Mouse (Mus musculus) forebrain, postnatal 0 days (tissue): ENCODE results near the gene Slc16a5. TPM values are rescaled to one million over a fixed set of nuclear protein-coding genes. Genes with fewer than 3 reads are reported as not detected.

Experiments used
- ATAC-seq: fragments of 200-750 bp; cut with Nextera tagmentation; 2 replicates; pipeline ENCODE4 v1.8.0; 2017; ENCODE audit warnings: mild to moderate bottlenecking, moderate library complexity
- DNase-seq: peaks from one replicate; pipeline ENCODE4 v3.0.0-alpha.2; 2015
- H3K27ac ChIP-seq: fragments of 300-500 bp; sonication (generic); 2 replicates; pipeline ENCODE4 v1.5.1; 2014; ENCODE audit warnings: low read depth, mild to moderate bottlenecking, antibody characterized with exemption, low read length, moderate library complexity, mixed read lengths
- H3K27me3 ChIP-seq: fragments of 300-500 bp; sonication (generic); 2 replicates; pipeline ENCODE4 v1.6.1; 2014; ENCODE audit warnings: mild to moderate bottlenecking, low read length, mixed read lengths; ENCODE audit not compliant: insufficient read depth
- H3K36me3 ChIP-seq: fragments of 300-500 bp; sonication (generic); 2 replicates; pipeline ENCODE4 v1.6.1; 2014; ENCODE audit warnings: mild to moderate bottlenecking, moderate library complexity; ENCODE audit not compliant: insufficient read depth
- H3K4me1 ChIP-seq: fragments of 300-500 bp; sonication (generic); 2 replicates; pipeline ENCODE4 v1.6.1; 2014; ENCODE audit warnings: antibody characterized with exemption; ENCODE audit not compliant: insufficient read depth
- H3K4me2 ChIP-seq: fragments of 300-500 bp; sonication (generic); 2 replicates; pipeline ENCODE4 v1.6.1; 2014; ENCODE audit warnings: low read depth, mild to moderate bottlenecking, moderate library complexity
- H3K4me3 ChIP-seq: fragments of 300-500 bp; sonication (generic); 2 replicates; pipeline ENCODE4 v1.5.1; 2014; ENCODE audit warnings: low read depth, low read length, mixed read lengths
- H3K9ac ChIP-seq: fragments of 300-500 bp; sonication (generic); 2 replicates; pipeline ENCODE4 v1.6.1; 2014; ENCODE audit warnings: mild to moderate bottlenecking
- H3K9me3 ChIP-seq: fragments of 300-500 bp; sonication (generic); 2 replicates; pipeline ENCODE4 v1.6.1; 2016; ENCODE audit warnings: low read length
- CTCF ChIP-seq: sonication (generic); IDR thresholded peaks from 2 replicates; pipeline ENCODE4 v1.5.1; 2016; ENCODE audit warnings: antibody characterized with exemption, control low read depth, low read depth
- WGBS: fragments of 180-500 bp; shearing (Covaris S2); extraction: QIAGEN DNeasy Blood & Tissue Kit; methylation state at CpG from one replicate; pipeline ENCODE4 v1.1.7; 2014; 5-methylcytosine and 5-hydroxymethylcytosine counted together
- polyA plus RNA-seq: library from polyadenylated mRNA; unstranded; fragments of >200 nt; fragmentation: Nextera tagmentation; extraction: Ambion mirVana; gene quantifications from 2 replicates; pipeline ENCODE4 v1.2.1, GENCODE M21; 2015
- total RNA-seq: library from RNA; depleted of rRNA; stranded (reverse); fragments of >200 nt; gene quantifications from 2 replicates; pipeline ENCODE4 v1.2.3, GENCODE M21; 2014

Slc16a5 gene
- total and polyA plus RNA-seq, 2 experiments from 2014 or later = 0.07 TPM; not detected in 1

DNA sequence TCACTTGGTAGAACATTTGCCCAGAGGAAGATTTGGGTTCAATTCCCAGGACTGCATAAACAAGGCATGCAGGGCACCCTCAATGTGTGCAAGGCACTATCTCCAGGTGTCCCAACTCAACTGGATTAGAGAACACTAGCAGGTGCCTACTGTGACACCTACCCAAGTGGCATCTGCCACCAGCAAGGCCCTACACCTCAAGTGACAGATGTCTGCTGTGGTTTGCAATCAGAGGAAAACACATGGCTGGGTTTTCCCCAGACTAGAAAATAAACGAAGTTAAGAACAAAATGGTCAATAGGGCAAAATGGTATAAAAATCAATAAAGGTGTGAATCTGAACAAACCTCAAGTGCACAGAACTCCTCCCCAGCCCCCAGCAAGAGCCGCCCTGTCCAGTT is 45.8 kb downstream of the Slc16a5 start:
- Histone ChIP-seq H3K4me2 (no peak overlapping the region), H3K27ac (no peak overlapping the region), H3K36me3 (0 out of 2 replicates have a peak, but pooled peaks cover 2% of the 10 kb centered on the region), H3K9ac (no peak overlapping the region), H3K4me1 (peaks cover 27% of the 10 kb centered on the region), H3K4me3 (no peak overlapping the region), H3K9me3 (no peaks in the 10 kb centered on the region), H3K27me3 (no peaks in the 10 kb centered on the region)
- ATAC-seq (no peak), DNase-seq (no peak)
- 73% methylated on average over 2 of the region's 2 CpGs for WGBS
- no peak for TF ChIP-seq CTCF

DNA sequence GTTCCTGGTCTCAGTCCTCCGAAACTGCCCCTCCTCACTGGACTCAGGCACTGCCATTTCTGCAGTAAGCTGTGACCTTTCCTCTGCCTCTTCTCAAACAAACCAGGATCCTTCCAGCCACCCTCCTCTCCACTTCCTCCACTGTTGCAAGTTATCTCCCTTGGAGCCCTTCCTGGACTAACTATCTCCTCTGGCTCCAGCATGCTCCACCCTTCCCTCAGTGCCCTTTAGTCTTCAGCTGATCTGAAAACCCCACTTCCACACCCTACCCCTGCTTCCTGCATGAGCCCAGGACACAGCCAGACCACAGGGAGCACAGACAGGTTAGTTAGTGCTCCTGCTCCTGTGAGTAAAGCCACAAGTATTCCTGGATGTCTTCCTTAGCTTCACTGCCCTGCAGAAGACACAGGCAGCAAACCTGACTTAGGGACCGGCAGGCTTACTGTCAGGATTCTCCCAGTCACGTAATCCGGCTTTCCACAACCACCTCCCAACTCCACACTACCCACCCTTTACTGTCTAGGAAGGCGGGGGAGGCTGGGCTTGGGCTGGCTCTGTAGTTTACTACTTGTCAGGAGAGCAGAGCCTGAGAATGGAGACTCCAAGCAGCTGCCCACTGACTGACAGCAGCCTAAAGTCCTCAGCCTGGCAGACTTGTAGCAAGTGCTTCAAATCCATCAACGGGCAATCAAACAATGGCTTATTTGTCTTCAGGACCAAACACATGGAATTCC is 47.7 kb downstream of the Slc16a5 start:
- no peak for DNase-seq
- 15% methylated on average over 6 of the region's 6 CpGs for WGBS
- H3K4me1 ChIP-seq = peaks cover 27% of the 10 kb centered on the region

DNA sequence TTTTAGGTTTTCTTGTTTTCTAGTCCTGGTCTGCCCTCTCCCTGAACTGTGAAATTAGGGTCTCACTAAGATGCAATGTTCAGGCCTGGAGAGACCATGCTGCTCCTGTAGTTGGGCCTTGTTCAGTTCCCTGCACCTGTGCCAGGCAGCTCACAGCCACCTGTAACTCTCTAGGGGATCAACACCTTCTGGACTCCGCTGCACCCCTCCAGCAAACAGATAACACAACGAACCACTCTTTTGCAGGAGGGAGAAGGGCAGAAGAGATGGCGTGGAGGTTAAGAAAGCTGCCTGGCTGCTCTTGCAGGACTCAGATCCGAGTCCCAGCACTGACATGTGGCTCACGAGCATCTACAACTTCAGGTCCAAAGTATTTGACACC is 48.2 kb downstream of the Slc16a5 start:
- Histone ChIP-seq H3K27me3 (no peaks in the 10 kb centered on the region), H3K27ac (no peak overlapping the region), H3K4me1 (peaks cover 27% of the 10 kb centered on the region), H3K9me3 (no peaks in the 10 kb centered on the region), H3K4me2 (peak overlapping the region; percentile 77), H3K4me3 (peak overlapping the region; percentile 99), H3K9ac (peak overlapping the region; percentile 99), H3K36me3 (no peaks in the 10 kb centered on the region)
- DNase-seq (no peak), ATAC-seq (no peak)
- TF ChIP-seq CTCF = no peak
- WGBS = 25% methylated on average over 5 of the region's 5 CpGs

More for the DNA sequence above, 47.7 kb downstream of the Slc16a5 start:
- peak overlapping the region; percentile 30; the same call in 1 of the 2 replicates for H3K27ac ChIP-seq
- no peak for ATAC-seq
- H3K9me3 ChIP-seq = no peaks in the 10 kb centered on the region
- H3K4me3 ChIP-seq = peak overlapping the region; percentile 99
- no peak for TF ChIP-seq CTCF
- H3K36me3 ChIP-seq = no peaks in the 10 kb centered on the region
- H3K4me2 ChIP-seq = peak overlapping the region; percentile 77
- H3K9ac ChIP-seq = peak overlapping the region; percentile 99
- no peaks in the 10 kb centered on the region for H3K27me3 ChIP-seq

DNA sequence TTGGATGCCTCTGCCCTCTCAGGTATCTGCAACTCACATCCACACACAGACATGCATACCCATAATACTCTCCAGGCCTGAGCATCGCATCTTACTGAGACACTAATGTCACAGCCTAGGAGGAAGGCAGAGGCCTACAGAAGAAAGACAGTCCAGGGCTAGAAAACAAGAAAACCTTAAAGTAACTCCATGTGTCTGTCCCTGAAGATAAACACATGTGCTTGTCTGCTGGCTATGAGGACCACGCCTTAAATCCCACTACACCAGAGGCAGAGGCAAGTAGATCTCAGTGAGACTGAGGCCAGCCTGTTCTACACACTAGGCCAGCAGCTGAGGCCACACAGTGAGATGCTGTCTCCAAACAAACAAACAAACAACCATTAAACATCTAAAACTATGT is 48.8 kb downstream of the Slc16a5 start:
- 30% methylated on average over 2 of the region's 2 CpGs for WGBS

DNA sequence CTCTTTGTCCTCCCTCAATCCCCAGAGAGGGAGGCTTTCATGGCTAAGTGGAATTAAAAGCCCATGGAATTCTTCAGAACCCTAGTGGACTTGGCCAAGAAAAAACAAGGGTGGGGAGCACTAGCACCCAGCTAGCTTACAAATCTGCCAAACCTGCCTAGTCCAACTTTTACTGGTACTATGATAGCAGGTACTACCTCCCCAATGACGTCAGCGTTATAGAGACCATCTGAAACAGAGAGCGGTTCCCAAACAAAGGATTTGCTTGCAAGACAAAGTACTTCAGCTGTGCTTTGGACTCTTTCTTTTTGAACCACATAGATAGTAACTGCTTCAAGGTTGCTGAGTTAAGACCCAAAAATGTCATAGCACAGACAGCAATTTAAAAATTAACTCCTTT is 49.7 kb downstream of the Slc16a5 start:
- TF ChIP-seq CTCF = no peak
- Histone ChIP-seq H3K27me3 (no peaks in the 10 kb centered on the region), H3K36me3 (no peaks in the 10 kb centered on the region), H3K4me2 (peak overlapping the region; percentile 77), H3K4me1 (peaks cover 27% of the 10 kb centered on the region), H3K4me3 (peak overlapping the region; percentile 99), H3K9me3 (no peaks in the 10 kb centered on the region), H3K9ac (peak overlapping the region; percentile 99), H3K27ac (peak overlapping the region; percentile 91)
- WGBS = 5% methylated on average over 3 of the region's 3 CpGs
- DNase-seq = peak; percentile 65
- ATAC-seq = no peak

More for the DNA sequence above, 48.8 kb downstream of the Slc16a5 start:
- ATAC-seq = no peak
- TF ChIP-seq CTCF = no peak
- Histone ChIP-seq H3K27me3 (no peaks in the 10 kb centered on the region), H3K9me3 (no peaks in the 10 kb centered on the region), H3K4me2 (peak overlapping the region; percentile 77), H3K4me3 (peak overlapping the region; percentile 99), H3K27ac (peak overlapping the region; percentile 91), H3K36me3 (no peaks in the 10 kb centered on the region), H3K9ac (peak overlapping the region; percentile 99), H3K4me1 (peaks cover 27% of the 10 kb centered on the region)
- no peak for DNase-seq

DNA sequence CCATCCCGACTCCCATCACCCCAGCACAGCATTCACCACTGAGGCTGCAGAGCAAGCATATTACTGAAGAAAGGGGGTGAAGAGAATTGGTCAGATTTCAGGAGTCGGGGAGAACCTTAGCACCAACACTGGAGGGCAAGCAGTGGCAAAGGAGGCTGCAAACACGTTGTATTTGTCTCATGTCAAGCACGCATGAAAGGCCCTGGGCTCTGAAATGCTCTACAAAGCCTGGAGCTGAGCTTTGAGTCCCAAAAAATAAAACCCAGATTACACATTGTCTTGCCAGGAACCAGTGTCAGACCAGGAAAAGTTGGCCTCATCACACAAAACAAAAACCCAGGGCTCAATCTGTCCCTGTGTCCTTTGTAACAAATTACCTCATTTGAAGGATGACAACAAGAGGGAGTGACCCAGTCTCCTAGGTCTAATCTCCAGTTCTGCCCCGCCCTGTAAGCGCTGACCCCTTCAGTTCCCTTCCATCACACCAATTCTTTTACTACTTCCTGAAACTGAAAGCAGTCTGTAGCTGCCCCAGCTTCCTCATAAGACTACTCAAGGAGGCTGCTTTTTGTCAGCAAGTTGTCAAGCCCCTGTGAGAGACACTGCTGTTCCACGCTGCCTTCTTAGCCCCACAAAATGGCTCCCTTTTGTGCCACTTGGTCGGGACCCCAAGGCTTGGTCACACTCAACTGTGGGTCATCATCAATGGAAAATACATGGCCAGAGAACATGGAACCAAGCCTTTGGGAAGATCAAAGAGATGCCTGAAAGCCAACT is 50.3 kb downstream of the Slc16a5 start:
- ATAC-seq = no peak
- H3K9ac ChIP-seq = peak overlapping the region; percentile 99
- no peaks in the 10 kb centered on the region for H3K27me3 ChIP-seq
- 4% methylated on average over 8 of the region's 8 CpGs for WGBS
- H3K36me3 ChIP-seq = no peaks in the 10 kb centered on the region
- peak overlapping the region; percentile 91 for H3K27ac ChIP-seq
- peak; percentile 56 for DNase-seq
- peaks cover 21% of the 10 kb centered on the region for H3K4me1 ChIP-seq
- H3K4me2 ChIP-seq = peak overlapping the region; percentile 77
- peak overlapping the region; percentile 99 for H3K4me3 ChIP-seq
- TF ChIP-seq CTCF = no peak
- H3K9me3 ChIP-seq = no peaks in the 10 kb centered on the region
